Mouse (Mus musculus): ENCODE measurements around the gene 4930579F01Rik. TPM values are rescaled to one million over a fixed set of nuclear protein-coding genes. Genes with fewer than 3 reads are reported as not detected.
"Not testable (repeated sequence)": the region's sequence is repeated elsewhere in the genome, so short reads cannot be mapped to it uniquely, and the experiment has no call there.

The 4930579F01Rik gene
- polyA plus RNA-seq, 2 experiments, result 0.04 to 0.19 TPM

DNA sequence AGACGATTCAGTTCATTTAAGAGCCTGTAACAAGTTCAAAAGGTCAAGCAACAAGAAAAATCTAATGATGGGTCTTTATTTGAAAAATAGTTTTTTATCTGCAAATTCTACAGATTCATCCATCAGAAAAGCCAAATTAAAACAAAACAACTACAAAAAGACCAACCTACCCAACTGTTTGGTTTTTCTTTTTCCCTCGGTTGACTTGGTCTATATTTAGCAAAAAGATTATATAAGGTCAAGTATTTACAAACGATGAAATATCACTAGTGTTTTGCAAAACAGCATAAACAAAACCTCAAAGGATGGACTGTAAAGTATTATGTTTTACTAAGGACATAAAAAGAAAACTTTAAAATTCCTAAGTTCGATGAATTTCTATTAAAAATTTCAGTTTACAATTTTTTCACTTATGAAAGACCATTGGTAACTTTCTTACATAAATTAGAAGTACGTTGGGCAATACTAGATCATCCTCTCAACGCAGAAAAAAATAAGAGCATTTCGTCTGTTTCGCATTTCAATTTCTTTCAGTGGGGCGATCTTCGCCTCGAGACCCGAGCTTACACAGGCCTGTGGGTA, 50.8 kb downstream of the 4930579F01Rik start:
- no peaks in the 10 kb centered on the region for H3K9me3 ChIP-seq (ENCODE audit: control insufficient read depth, low read length)
- ATAC-seq (ENCODE audit: low FRiP score, low read depth) (no peak), DNase-seq (ENCODE audit: low spot score) (no peak)
- H3K9ac ChIP-seq (ENCODE audit: low read depth, low read length, severe bottlenecking), result peak overlapping the region; percentile 81
- TF ChIP-seq POLR2A (IDR thresholded peaks at IDR 0.05; ENCODE audit: borderline replicate concordance, extremely low read depth, insufficient read depth, insufficient read length), result peak; percentile 75; the same call in 1 of the 2 replicates
- peak overlapping the region; percentile 58 for H3K4me3 ChIP-seq (replicated peaks; ENCODE audit: low read length)
- H3K27me3 ChIP-seq (ENCODE audit: control insufficient read depth, insufficient read depth, low read length), result no peaks in the 10 kb centered on the region
- peaks cover 4% of the 10 kb centered on the region for H3K4me1 ChIP-seq (ENCODE audit: control insufficient read depth, insufficient read depth, low read length)
- peak overlapping the region; percentile 82 for H3K4me2 ChIP-seq (replicated peaks; ENCODE audit: low read depth, low read length, severe bottlenecking)
- WGBS, result 9% methylated on average over 12 of the region's 12 CpGs
- H3K27ac ChIP-seq (replicated peaks; ENCODE audit: low read depth, low read length), result peak overlapping the region; percentile 98
- no peaks in the 10 kb centered on the region for H3K36me3 ChIP-seq (ENCODE audit: control insufficient read depth, insufficient read depth, low read length)

GRCm38 (mm10) chr3:138142052-138142732, 51.4 kb downstream of the 4930579F01Rik start:
- H3K27ac ChIP-seq (replicated peaks; ENCODE audit: low read depth, low read length), result no peak overlapping the region
- TF ChIP-seq POLR2A (IDR thresholded peaks at IDR 0.05; ENCODE audit: borderline replicate concordance, extremely low read depth, insufficient read depth, insufficient read length), result no peak
- DNase-seq (ENCODE audit: low spot score), result peak; percentile 61

DNA sequence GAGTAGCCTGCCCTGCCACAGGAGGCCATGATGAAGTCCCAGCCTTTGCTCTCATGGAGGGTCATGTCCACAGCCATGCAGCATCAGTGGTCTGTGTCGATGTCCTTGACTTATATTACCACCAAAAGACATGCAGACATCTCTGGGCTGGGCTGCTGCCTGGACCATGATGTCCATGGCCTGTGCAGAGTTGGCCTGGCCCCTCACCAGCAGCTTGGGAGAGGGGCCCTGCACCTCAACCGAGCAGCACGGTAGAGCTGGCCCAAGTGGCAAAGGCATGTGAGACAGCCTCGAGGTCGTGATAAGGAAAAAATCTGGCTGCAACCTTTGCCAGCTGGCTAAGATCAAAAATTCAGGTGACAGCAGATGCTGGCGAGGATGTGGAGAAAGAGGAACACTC, 54.0 kb downstream of the 4930579F01Rik start:
- H3K4me2 ChIP-seq (replicated peaks; ENCODE audit: low read depth, low read length, severe bottlenecking), result no peak overlapping the region
- no peak overlapping the region for H3K4me3 ChIP-seq (replicated peaks; ENCODE audit: low read length)
- H3K4me1 ChIP-seq (ENCODE audit: control insufficient read depth, insufficient read depth, low read length), result peaks cover 4% of the 10 kb centered on the region
- ATAC-seq (ENCODE audit: low FRiP score, low read depth) (no peak), DNase-seq (ENCODE audit: low spot score) (no peak)
- H3K9me3 ChIP-seq (ENCODE audit: control insufficient read depth, low read length), result no peaks in the 10 kb centered on the region
- H3K9ac ChIP-seq (ENCODE audit: low read depth, low read length, severe bottlenecking), result no peak overlapping the region
- no peak for TF ChIP-seq POLR2A (IDR thresholded peaks at IDR 0.05; ENCODE audit: borderline replicate concordance, extremely low read depth, insufficient read depth, insufficient read length)
- no peaks in the 10 kb centered on the region for H3K36me3 ChIP-seq (ENCODE audit: control insufficient read depth, insufficient read depth, low read length)
- H3K27me3 ChIP-seq (ENCODE audit: control insufficient read depth, insufficient read depth, low read length), result no peaks in the 10 kb centered on the region
- no peak overlapping the region for H3K27ac ChIP-seq (replicated peaks; ENCODE audit: low read depth, low read length)
- WGBS, result 91% methylated on average over 6 of the region's 6 CpGs

More at GRCm38 (mm10) chr3:138142052-138142732, 51.4 kb downstream of the 4930579F01Rik start:
- peak overlapping the region; percentile 58 for H3K4me3 ChIP-seq (replicated peaks; ENCODE audit: low read length)
- ATAC-seq (ENCODE audit: low FRiP score, low read depth), result no peak
- H3K9ac ChIP-seq (ENCODE audit: low read depth, low read length, severe bottlenecking), result no peak overlapping the region
- no peaks in the 10 kb centered on the region for H3K27me3 ChIP-seq (ENCODE audit: control insufficient read depth, insufficient read depth, low read length)
- peaks cover 4% of the 10 kb centered on the region for H3K4me1 ChIP-seq (ENCODE audit: control insufficient read depth, insufficient read depth, low read length)
- peak overlapping the region; percentile 82 for H3K4me2 ChIP-seq (replicated peaks; ENCODE audit: low read depth, low read length, severe bottlenecking)
- no peaks in the 10 kb centered on the region for H3K36me3 ChIP-seq (ENCODE audit: control insufficient read depth, insufficient read depth, low read length)
- 22% methylated on average over 4 of the region's 4 CpGs for WGBS
- no peaks in the 10 kb centered on the region for H3K9me3 ChIP-seq (ENCODE audit: control insufficient read depth, low read length)

DNA sequence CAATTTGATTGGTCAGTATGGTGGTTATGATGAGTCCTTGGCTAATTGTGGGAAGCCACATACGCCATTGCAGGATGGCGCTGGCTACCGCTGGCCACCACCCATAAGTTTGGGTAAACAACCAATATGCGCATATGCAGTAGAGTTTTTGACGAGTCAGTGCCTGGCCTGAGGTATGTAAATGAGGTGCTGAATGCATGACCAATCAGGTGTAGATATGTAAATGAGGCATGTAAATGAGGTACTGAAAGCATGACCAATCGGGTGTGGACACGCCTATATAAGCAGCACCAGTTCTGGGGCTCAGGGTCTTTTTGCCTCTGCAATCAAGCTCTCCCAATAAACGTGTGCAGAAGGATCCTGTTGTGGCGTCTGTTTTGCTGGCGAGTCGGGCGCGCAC, 55.5 kb downstream of the 4930579F01Rik start:
- H3K36me3 ChIP-seq (ENCODE audit: control insufficient read depth, insufficient read depth, low read length); H3K4me1 ChIP-seq (ENCODE audit: control insufficient read depth, insufficient read depth, low read length); H3K27ac ChIP-seq (replicated peaks; ENCODE audit: low read depth, low read length); ATAC-seq (ENCODE audit: low FRiP score, low read depth); H3K27me3 ChIP-seq (ENCODE audit: control insufficient read depth, insufficient read depth, low read length); H3K9me3 ChIP-seq (ENCODE audit: control insufficient read depth, low read length); H3K9ac ChIP-seq (ENCODE audit: low read depth, low read length, severe bottlenecking); DNase-seq (ENCODE audit: low spot score); H3K4me3 ChIP-seq (replicated peaks; ENCODE audit: low read length); H3K4me2 ChIP-seq (replicated peaks; ENCODE audit: low read depth, low read length, severe bottlenecking): not testable (repeated sequence)
- WGBS, result 95% methylated on average over 13 of the region's 13 CpGs

DNA sequence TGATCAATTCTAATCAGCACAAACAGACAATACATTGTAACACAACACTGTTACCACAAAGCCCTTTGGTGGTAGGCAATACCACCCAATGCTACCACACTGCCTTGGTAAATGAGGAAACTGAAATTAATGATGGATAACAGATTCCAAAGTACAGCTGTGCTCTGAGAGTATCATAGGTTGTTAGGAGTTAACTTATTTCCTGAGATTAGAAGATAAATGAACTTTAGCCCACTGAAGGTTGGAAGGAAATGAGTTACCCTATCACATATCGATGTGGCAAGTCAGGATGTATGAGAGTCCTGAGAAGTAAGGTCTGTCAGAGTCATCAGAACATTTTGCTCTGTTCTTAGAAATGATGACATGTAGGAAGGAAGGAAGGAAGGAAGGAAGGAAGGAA, 59.1 kb downstream of the 4930579F01Rik start:
- Histone ChIP-seq H3K9ac (ENCODE audit: low read depth, low read length, severe bottlenecking) (no peak overlapping the region), H3K27ac (replicated peaks; ENCODE audit: low read depth, low read length) (no peak overlapping the region), H3K9me3 (ENCODE audit: control insufficient read depth, low read length) (no peaks in the 10 kb centered on the region), H3K4me2 (replicated peaks; ENCODE audit: low read depth, low read length, severe bottlenecking) (no peak overlapping the region), H3K36me3 (ENCODE audit: control insufficient read depth, insufficient read depth, low read length) (no peaks in the 10 kb centered on the region), H3K27me3 (ENCODE audit: control insufficient read depth, insufficient read depth, low read length) (no peaks in the 10 kb centered on the region), H3K4me1 (ENCODE audit: control insufficient read depth, insufficient read depth, low read length) (no peaks in the 10 kb centered on the region), H3K4me3 (replicated peaks; ENCODE audit: low read length) (no peak overlapping the region)
- 87% methylated on average over 1 of the region's 1 CpGs for WGBS
- DNase-seq (ENCODE audit: low spot score) (no peak), ATAC-seq (ENCODE audit: low FRiP score, low read depth) (no peak)
- TF ChIP-seq POLR2A (IDR thresholded peaks at IDR 0.05; ENCODE audit: borderline replicate concordance, extremely low read depth, insufficient read depth, insufficient read length), result no peak

All from limb, embryonic 14.5 days (tissue).